Comparison of ENCODE assay signal across 9 mouse cellular contexts in the genomic region with DNA sequence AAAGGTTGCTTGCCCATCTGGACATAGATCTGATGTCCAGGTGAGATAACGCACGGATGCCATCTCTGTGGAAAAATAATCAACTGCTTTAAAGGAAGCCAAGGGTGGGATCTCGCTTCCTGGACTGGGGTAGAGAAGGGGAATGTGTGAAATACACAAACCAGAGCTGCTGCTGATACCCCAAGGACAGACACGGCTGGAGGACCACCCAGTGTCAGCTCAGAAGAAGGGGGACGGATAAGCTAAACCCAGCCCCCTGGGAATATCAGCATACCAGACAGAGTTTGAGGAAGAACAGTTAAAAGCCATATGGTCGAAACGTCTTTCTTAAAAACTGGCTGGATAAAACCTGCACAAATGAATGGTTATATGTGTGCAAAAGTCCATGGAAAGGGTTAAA.
DNase-seq lines count a peak whose midpoint lies in the region; ATAC-seq lines count a peak whose summit lies in the region.
"Had no signal": no experiment of that assay in that cellular context is flagged by ENCODE, and none has a peak within 500 bp of the region (broad histone marks: within the 10 kb centered on the region; RNA-seq: fewer than 3 reads in every experiment).

No protein-coding gene starts in this region.

- no peaks in the 10 kb centered on the region; the same call in 1 of the 2 replicates for H3K4me1 ChIP-seq in forebrain, embryonic 11.5 days (replicated peaks; ENCODE audit: control insufficient read depth, insufficient read depth, low read length)
- 0 out of 2 replicates have a peak, but pooled peaks cover 2% of the 10 kb centered on the region for H3K4me1 ChIP-seq in forebrain, embryonic 16.5 days (replicated peaks; ENCODE audit: control insufficient read depth, insufficient read depth, low read length)
- 0 out of 2 replicates have a peak, but pooled peaks cover 3% of the 10 kb centered on the region for H3K4me1 ChIP-seq in midbrain, embryonic 15.5 days
- H3K4me1 ChIP-seq in midbrain, embryonic 13.5 days (replicated peaks), result peaks cover 14% of the 10 kb centered on the region
- peaks cover 27% of the 10 kb centered on the region for H3K4me1 ChIP-seq in hindbrain, embryonic 12.5 days

- H3K4me2 ChIP-seq in forebrain, embryonic 11.5 days (ENCODE audit: low read depth, low read length, severe bottlenecking), result no peak overlapping the region
- H3K4me2 ChIP-seq in forebrain, embryonic 16.5 days (ENCODE audit: low read length), result no peak overlapping the region
- peak overlapping the region; percentile 9; the same call in 1 of the 2 replicates for H3K4me2 ChIP-seq in midbrain, embryonic 15.5 days
- no peak overlapping the region for H3K4me2 ChIP-seq in midbrain, embryonic 13.5 days (replicated peaks)
- peak overlapping the region; percentile 27 for H3K4me2 ChIP-seq in hindbrain, embryonic 12.5 days (replicated peaks)

- no peaks in the 10 kb centered on the region for H3K27me3 ChIP-seq in forebrain, embryonic 11.5 days (ENCODE audit: control insufficient read depth, insufficient read depth, low read length)
- no peaks in the 10 kb centered on the region for H3K27me3 ChIP-seq in forebrain, embryonic 16.5 days (replicated peaks; ENCODE audit: control insufficient read depth, insufficient read depth, low read length)
- H3K27me3 ChIP-seq in midbrain, embryonic 15.5 days (replicated peaks), result no peaks in the 10 kb centered on the region
- no peaks in the 10 kb centered on the region for H3K27me3 ChIP-seq in midbrain, embryonic 13.5 days
- no peaks in the 10 kb centered on the region for H3K27me3 ChIP-seq in hindbrain, embryonic 12.5 days

- H3K4me3 ChIP-seq in forebrain, embryonic 11.5 days (ENCODE audit: low read depth, low read length), result no peak overlapping the region
- no peak overlapping the region for H3K4me3 ChIP-seq in forebrain, embryonic 16.5 days (replicated peaks; ENCODE audit: low read length)
- H3K4me3 ChIP-seq in midbrain, embryonic 15.5 days, result no peak overlapping the region
- no peak overlapping the region for H3K4me3 ChIP-seq in midbrain, embryonic 13.5 days (replicated peaks)
- no peak overlapping the region for H3K4me3 ChIP-seq in hindbrain, embryonic 12.5 days

- WGBS in forebrain, embryonic 11.5 days, result 66% methylated on average over 7 of the region's 7 CpGs
- WGBS in forebrain, embryonic 16.5 days, result 72% methylated on average over 7 of the region's 7 CpGs
- 65% methylated on average over 7 of the region's 7 CpGs for WGBS in midbrain, embryonic 15.5 days
- 71% methylated on average over 7 of the region's 7 CpGs for whole genome bisulfite sequencing in midbrain, embryonic 13.5 days
- WGBS in hindbrain, embryonic 12.5 days, result 63% methylated on average over 7 of the region's 7 CpGs

- no peak overlapping the region for H3K27ac ChIP-seq in forebrain, embryonic 11.5 days (ENCODE audit: low read depth, low read length)
- no peak overlapping the region for H3K27ac ChIP-seq in forebrain, embryonic 16.5 days (ENCODE audit: low read length)
- no peak overlapping the region for H3K27ac ChIP-seq in midbrain, embryonic 15.5 days
- no peak overlapping the region for H3K27ac ChIP-seq in midbrain, embryonic 13.5 days
- H3K27ac ChIP-seq in hindbrain, embryonic 12.5 days, result peak overlapping the region; percentile 74; the same call in 1 of the 2 replicates

- DNase-seq in forebrain, embryonic 11.5 days (ENCODE audit: low spot score), result peak; percentile 9
- DNase-seq in mesoderm, embryonic 11.5 days (ENCODE audit: low read depth, low spot score), result peak; percentile 58
- no peak for DNase-seq in frontal cortex, adult 2 months (ENCODE audit: extremely low spot score in 1 of 2, low spot score in 1 of 2)
- DNase-seq: gastrocnemius, postnatal 36 days had no signal

- no peaks in the 10 kb centered on the region for H3K9me3 ChIP-seq in forebrain, embryonic 11.5 days (ENCODE audit: control insufficient read depth, low read length)
- no peaks in the 10 kb centered on the region for H3K9me3 ChIP-seq in forebrain, embryonic 16.5 days (ENCODE audit: control insufficient read depth, low read length)
- no peaks in the 10 kb centered on the region for H3K9me3 ChIP-seq in midbrain, embryonic 15.5 days
- no peaks in the 10 kb centered on the region for H3K9me3 ChIP-seq in midbrain, embryonic 13.5 days
- H3K9me3 ChIP-seq in hindbrain, embryonic 12.5 days (replicated peaks), result no peaks in the 10 kb centered on the region

- no peak overlapping the region for H3K9ac ChIP-seq in forebrain, embryonic 11.5 days (ENCODE audit: low read length)
- H3K9ac ChIP-seq in forebrain, embryonic 16.5 days (replicated peaks; ENCODE audit: low read depth, low read length), result no peak overlapping the region
- H3K9ac ChIP-seq in midbrain, embryonic 15.5 days, result no peak overlapping the region
- H3K9ac ChIP-seq in midbrain, embryonic 13.5 days (replicated peaks), result no peak overlapping the region
- H3K9ac ChIP-seq in hindbrain, embryonic 12.5 days, result no peak overlapping the region

- no peak for ATAC-seq in forebrain, embryonic 11.5 days (replicated peaks; ENCODE audit: low FRiP score)
- ATAC-seq in forebrain, embryonic 16.5 days, result no peak
- no peak for ATAC-seq in midbrain, embryonic 15.5 days (replicated peaks)
- no peak for ATAC-seq in midbrain, embryonic 13.5 days
- no peak for ATAC-seq in hindbrain, embryonic 12.5 days (ENCODE audit: low FRiP score)
- ATAC-seq in megakaryocyte, adult 5-6 weeks (ENCODE audit: poor library complexity, severe bottlenecking), result no peak

- no peaks in the 10 kb centered on the region for H3K36me3 ChIP-seq in forebrain, embryonic 11.5 days (ENCODE audit: control insufficient read depth, insufficient read depth, low read length)
- no peaks in the 10 kb centered on the region for H3K36me3 ChIP-seq in forebrain, embryonic 16.5 days (ENCODE audit: control insufficient read depth, insufficient read depth)
- no peaks in the 10 kb centered on the region for H3K36me3 ChIP-seq in midbrain, embryonic 15.5 days (replicated peaks)
- H3K36me3 ChIP-seq in midbrain, embryonic 13.5 days, result no peaks in the 10 kb centered on the region
- no peaks in the 10 kb centered on the region for H3K36me3 ChIP-seq in hindbrain, embryonic 12.5 days

Comparison
In these comparisons a context has a peak if more than half of its experiments do, and no peak if none do; other contexts are left out.
1. H3K4me2 ChIP-seq: peak in midbrain, embryonic 15.5 days (single experiment) and hindbrain, embryonic 12.5 days (single experiment); none in forebrain, embryonic 11.5 days (single experiment), forebrain, embryonic 16.5 days (single experiment) and midbrain, embryonic 13.5 days (single experiment).
2. DNase-seq: peak in forebrain, embryonic 11.5 days (single experiment) and mesoderm, embryonic 11.5 days (single experiment); none in frontal cortex, adult 2 months (0 of 2).